Mouse (Mus musculus) testis, adult 2 months (tissue): ENCODE measurements around the gene Nat10. TPM values are rescaled to one million over a fixed set of nuclear protein-coding genes. Genes with fewer than 3 reads are reported as not detected.

Source experiments
- H3K27ac ChIP-seq: fragments of 200-500 bp; 2 replicates; pipeline ENCODE4 v1.5.1; 2012; ENCODE audit warnings: low read depth, low read length; ENCODE audit not compliant: control insufficient read depth, insufficient read depth
- H3K27me3 ChIP-seq: fragments of 200-500 bp; 2 replicates; pipeline ENCODE4 v1.6.1; 2012; ENCODE audit warnings: mild to moderate bottlenecking, low read length, moderate library complexity; ENCODE audit not compliant: control insufficient read depth, insufficient read depth
- H3K36me3 ChIP-seq: fragments of 200-500 bp; 2 replicates; pipeline ENCODE4 v1.6.1; 2012; ENCODE audit warnings: mild to moderate bottlenecking, low read length; ENCODE audit not compliant: control insufficient read depth, insufficient read depth
- H3K4me1 ChIP-seq: fragments of 200-500 bp; 2 replicates; pipeline ENCODE4 v1.6.1; 2012; ENCODE audit warnings: low read length; ENCODE audit not compliant: control insufficient read depth, insufficient read depth
- H3K4me3 ChIP-seq: fragments of 200-500 bp; 2 replicates; pipeline ENCODE4 v1.5.1; 2012; ENCODE audit warnings: low read depth, mild to moderate bottlenecking, low read length, moderate library complexity, mixed read lengths; ENCODE audit not compliant: control insufficient read depth
- CTCF ChIP-seq: fragments of 200-500 bp; IDR thresholded peaks from 2 replicates; pipeline ENCODE4 v1.5.1; 2012; ENCODE audit warnings: low read depth, mild to moderate bottlenecking, inconsistent platforms, low read length, moderate library complexity; ENCODE audit not compliant: control insufficient read depth, insufficient read depth, insufficient replicate concordance
- POLR2A ChIP-seq: fragments of 200-500 bp; IDR thresholded peaks from 2 replicates; pipeline ENCODE4 v1.6.1; 2012; ENCODE audit warnings: low read depth, mild to moderate bottlenecking, inconsistent platforms, low read length, moderate library complexity; ENCODE audit not compliant: control insufficient read depth
- polyA plus RNA-seq: library from polyadenylated mRNA; depleted of rRNA; stranded (reverse); fragments of >200 nt; gene quantifications from 2 replicates; pipeline ENCODE4 v1.2.3, GENCODE M21; 2012

Nat10 gene
- polyA plus RNA-seq, 1 experiment: 47.3 TPM

GRCm38 (mm10) chr2:103707056-103707776 lies 53.9 kb downstream of the Nat10 start:
- H3K4me1 ChIP-seq: peaks cover under 1% of the 10 kb centered on the region; the same call in 1 of the 2 replicates
- TF ChIP-seq CTCF (no peak), POLR2A (no peak)
- H3K4me3 ChIP-seq: no peak overlapping the region
- H3K27me3 ChIP-seq: no peaks in the 10 kb centered on the region
- no peak overlapping the region for H3K27ac ChIP-seq
- H3K36me3 ChIP-seq: no peaks in the 10 kb centered on the region

GRCm38 (mm10) chr2:103706226-103706625 lies 54.8 kb downstream of the Nat10 start:
- Histone ChIP-seq H3K27me3 (no peaks in the 10 kb centered on the region), H3K4me1 (no peaks in the 10 kb centered on the region), H3K27ac (no peak overlapping the region), H3K4me3 (no peak overlapping the region), H3K36me3 (no peaks in the 10 kb centered on the region)
- TF ChIP-seq POLR2A (no peak), CTCF (no peak)

- Histone ChIP-seq H3K4me1 (no peaks in the 10 kb centered on the region), H3K27ac (no peak overlapping the region), H3K27me3 (no peaks in the 10 kb centered on the region), H3K36me3 (no peaks in the 10 kb centered on the region), H3K4me3 (no peak overlapping the region)
- TF ChIP-seq POLR2A (no peak), CTCF (no peak)
Observed at GRCm38 (mm10) chr2:103705826-103706225, 55.2 kb downstream of the Nat10 start.

- Histone ChIP-seq H3K36me3 (no peaks in the 10 kb centered on the region), H3K27ac (no peak overlapping the region), H3K4me3 (no peak overlapping the region), H3K27me3 (no peaks in the 10 kb centered on the region), H3K4me1 (no peaks in the 10 kb centered on the region)
- TF ChIP-seq CTCF (no peak), POLR2A (no peak)
Observed at GRCm38 (mm10) chr2:103703865-103704264, 57.2 kb downstream of the Nat10 start.

GRCm38 (mm10) chr2:103703336-103703735 lies 57.7 kb downstream of the Nat10 start:
- TF ChIP-seq POLR2A (no peak), CTCF (no peak)
- Histone ChIP-seq H3K4me1 (no peaks in the 10 kb centered on the region), H3K36me3 (no peaks in the 10 kb centered on the region), H3K4me3 (no peak overlapping the region), H3K27ac (no peak overlapping the region), H3K27me3 (no peaks in the 10 kb centered on the region)

- Histone ChIP-seq H3K4me3 (no peak overlapping the region), H3K27me3 (no peaks in the 10 kb centered on the region), H3K36me3 (no peaks in the 10 kb centered on the region), H3K4me1 (no peaks in the 10 kb centered on the region), H3K27ac (no peak overlapping the region)
- TF ChIP-seq CTCF (no peak), POLR2A (no peak)
Observed at GRCm38 (mm10) chr2:103700514-103700913, 60.6 kb downstream of the Nat10 start.

- Histone ChIP-seq H3K4me1 (no peaks in the 10 kb centered on the region), H3K27me3 (no peaks in the 10 kb centered on the region), H3K27ac (no peak overlapping the region), H3K4me3 (no peak overlapping the region), H3K36me3 (no peaks in the 10 kb centered on the region)
- no peak for TF ChIP-seq POLR2A
- TF ChIP-seq CTCF: no peak
Observed at GRCm38 (mm10) chr2:103696177-103696576, 64.9 kb downstream of the Nat10 start.
